Mouse (Mus musculus): ENCODE measurements around the gene Lfng.

Lfng gene

GRCm38 (mm10) chr5:140607001-140607835, at the start of gene Lfng:
Gene Lfng, plus strand, starts transcription at chr5:140607320.
- peak; percentile 90 to 93 for DNase-seq (ENCODE audit: low spot score in 2 of 2)

GRCm38 (mm10) chr5:140562601-140563000, 44.5 kb upstream of the Lfng start:
- no peak for DNase-seq (ENCODE audit: low spot score in 2 of 2)

- no peak for DNase-seq (ENCODE audit: low spot score in 2 of 2)
Observed at GRCm38 (mm10) chr5:140564896-140565295, 42.2 kb upstream of the Lfng start, which contains the start of gene Grifin. Gene Grifin, minus strand, starts transcription at chr5:140565071.

GRCm38 (mm10) chr5:140565451-140565850, 41.7 kb upstream of the Lfng start:
- peak in 1 of 2 experiments; percentile 57 for DNase-seq (ENCODE audit: low spot score in 2 of 2)

- peak in 1 of 2 experiments; percentile 36 for DNase-seq (ENCODE audit: low spot score in 2 of 2)
Observed at GRCm38 (mm10) chr5:140565856-140566255, 41.3 kb upstream of the Lfng start.

GRCm38 (mm10) chr5:140566271-140566670, 40.8 kb upstream of the Lfng start:
- DNase-seq (ENCODE audit: low spot score in 2 of 2): no peak

- peak; percentile 59 to 72 for DNase-seq (ENCODE audit: low spot score in 2 of 2)
Observed at GRCm38 (mm10) chr5:140567321-140567720, 39.8 kb upstream of the Lfng start.

GRCm38 (mm10) chr5:140567751-140568150, 39.4 kb upstream of the Lfng start:
- DNase-seq (ENCODE audit: low spot score in 2 of 2): no peak

GRCm38 (mm10) chr5:140568321-140568970, 38.7 kb upstream of the Lfng start:
- DNase-seq (ENCODE audit: low spot score in 2 of 2): peak; percentile 53 to 64

- DNase-seq (ENCODE audit: low spot score in 2 of 2): no peak
Observed at GRCm38 (mm10) chr5:140569032-140569595, 38.0 kb upstream of the Lfng start.

- DNase-seq (ENCODE audit: low spot score in 2 of 2): no peak
Observed at GRCm38 (mm10) chr5:140570223-140570870, 36.8 kb upstream of the Lfng start.

GRCm38 (mm10) chr5:140571201-140571600, 35.9 kb upstream of the Lfng start:
- DNase-seq (ENCODE audit: low spot score in 2 of 2): no peak

- peak in 1 of 2 experiments; percentile 85 for DNase-seq (ENCODE audit: low spot score in 2 of 2)
Observed at GRCm38 (mm10) chr5:140571673-140572072, 35.4 kb upstream of the Lfng start.

GRCm38 (mm10) chr5:140572611-140573010, 34.5 kb upstream of the Lfng start:
- DNase-seq (ENCODE audit: low spot score in 2 of 2): peak in 1 of 2 experiments; percentile 64

GRCm38 (mm10) chr5:140575381-140575866, 31.7 kb upstream of the Lfng start:
- DNase-seq (ENCODE audit: low spot score in 2 of 2): no peak

- DNase-seq (ENCODE audit: low spot score in 2 of 2): no peak
Observed at GRCm38 (mm10) chr5:140579221-140579620, 27.9 kb upstream of the Lfng start.

- no peak for DNase-seq (ENCODE audit: low spot score in 2 of 2)
Observed at GRCm38 (mm10) chr5:140579771-140580170, 27.3 kb upstream of the Lfng start.

GRCm38 (mm10) chr5:140581569-140581968, 25.6 kb upstream of the Lfng start:
- DNase-seq (ENCODE audit: low spot score in 2 of 2): no peak

- DNase-seq (ENCODE audit: low spot score in 2 of 2): no peak
Observed at GRCm38 (mm10) chr5:140582995-140583731, 24.0 kb upstream of the Lfng start.

- DNase-seq (ENCODE audit: low spot score in 2 of 2): no peak
Observed at GRCm38 (mm10) chr5:140583732-140584368, 23.3 kb upstream of the Lfng start.
